Mouse (Mus musculus) forebrain, embryonic 11.5 days (tissue): ENCODE data around the gene Nsg2. TPM values are rescaled to one million over a fixed set of nuclear protein-coding genes. Genes with fewer than 3 reads are reported as not detected.
"Not testable (repeated sequence)": the region's sequence is repeated elsewhere in the genome, so short reads cannot be mapped to it uniquely, and the experiment has no call there.

Source experiments
- ATAC-seq: fragments of 200-750 bp; cut with Nextera tagmentation; replicated peaks from 2 replicates; pipeline ENCODE4 v1.8.0; 2017; ENCODE audit warnings: moderate TSS enrichment; ENCODE audit not compliant: low FRiP score
- DNase-seq: peaks from one replicate; pipeline ENCODE4 v3.0.0-alpha.2; 2017; ENCODE audit warnings: low spot score
- H3K27ac ChIP-seq: fragments of 300-500 bp; sonication (generic); 2 replicates; pipeline ENCODE4 v1.5.1; 2014; ENCODE audit warnings: low read depth, low read length
- H3K27me3 ChIP-seq: fragments of 300-500 bp; sonication (generic); 2 replicates; pipeline ENCODE4 v1.6.1; 2014; ENCODE audit warnings: mild to moderate bottlenecking, low read length, mixed read lengths; ENCODE audit not compliant: control insufficient read depth, insufficient read depth
- H3K36me3 ChIP-seq: fragments of 300-500 bp; sonication (generic); 2 replicates; pipeline ENCODE4 v1.6.1; 2014; ENCODE audit warnings: mild to moderate bottlenecking, low read length, moderate library complexity, mixed read lengths; ENCODE audit not compliant: control insufficient read depth, insufficient read depth
- H3K4me1 ChIP-seq: fragments of 300-500 bp; sonication (generic); replicated peaks from 2 replicates; pipeline ENCODE4 v1.6.1; 2014; ENCODE audit warnings: low read length, mixed read lengths; ENCODE audit not compliant: control insufficient read depth, insufficient read depth
- H3K4me2 ChIP-seq: fragments of 300-500 bp; sonication (generic); 2 replicates; pipeline ENCODE4 v1.6.1; 2014; ENCODE audit warnings: low read depth, mild to moderate bottlenecking, low read length, moderate library complexity, mixed read lengths; ENCODE audit not compliant: severe bottlenecking
- H3K4me3 ChIP-seq: fragments of 300-500 bp; sonication (generic); 2 replicates; pipeline ENCODE4 v1.5.1; 2014; ENCODE audit warnings: low read depth, low read length
- H3K9ac ChIP-seq: fragments of 300-500 bp; sonication (generic); 2 replicates; pipeline ENCODE4 v1.6.1; 2014; ENCODE audit warnings: low read length
- H3K9me3 ChIP-seq: fragments of 300-500 bp; sonication (generic); 2 replicates; pipeline ENCODE4 v1.6.1; 2016; ENCODE audit warnings: low read length, mixed read lengths; ENCODE audit not compliant: control insufficient read depth
- WGBS: fragments of 180-500 bp; shearing (Covaris S2); extraction: QIAGEN DNeasy Blood & Tissue Kit; methylation state at CpG from one replicate; pipeline ENCODE4 v1.1.7; 2014; 5-methylcytosine and 5-hydroxymethylcytosine counted together
- polyA plus RNA-seq: library from polyadenylated mRNA; unstranded; fragments of >200 nt; fragmentation: Nextera tagmentation; extraction: Ambion mirVana; gene quantifications from 2 replicates; pipeline ENCODE4 v1.2.1, GENCODE M21; 2014

The Nsg2 gene
- polyA plus RNA-seq, 1 experiment from 2014 or later = 24.9 TPM

GRCm38 (mm10) chr11:32008049-32008448 is 7.8 kb downstream of the Nsg2 start:
- 90% methylated on average over 3 of the region's 3 CpGs for WGBS
- not testable (repeated sequence) for H3K4me1 ChIP-seq, H3K4me2 ChIP-seq

GRCm38 (mm10) chr11:32008852-32009251 is 8.6 kb downstream of the Nsg2 start:
- H3K4me2 ChIP-seq = no peak overlapping the region
- no peak overlapping the region for H3K9ac ChIP-seq
- H3K4me3 ChIP-seq = no peak overlapping the region
- no peak overlapping the region for H3K27ac ChIP-seq
- peaks cover 2% of the 10 kb centered on the region; the same call in 1 of the 2 replicates for H3K36me3 ChIP-seq
- peaks cover 7% of the 10 kb centered on the region; the same call in 1 of the 2 replicates for H3K9me3 ChIP-seq
- WGBS = 78% methylated on average over 3 of the region's 3 CpGs
- DNase-seq = no peak
- H3K4me1 ChIP-seq = peaks cover 8% of the 10 kb centered on the region; the same call in 1 of the 2 replicates
- no peaks in the 10 kb centered on the region for H3K27me3 ChIP-seq
- ATAC-seq = no peak

More at GRCm38 (mm10) chr11:32008049-32008448, 7.8 kb downstream of the Nsg2 start:
- DNase-seq, H3K9me3 ChIP-seq, H3K9ac ChIP-seq, ATAC-seq, H3K36me3 ChIP-seq, H3K27me3 ChIP-seq, H3K27ac ChIP-seq, H3K4me3 ChIP-seq: not testable (repeated sequence)

GRCm38 (mm10) chr11:32009961-32010662 is 9.8 kb downstream of the Nsg2 start:
- Histone ChIP-seq H3K4me3 (no peak overlapping the region), H3K9ac (0 out of 2 replicates have a peak overlapping the region, but pooled peaks have one; percentile 8)
- 13% methylated on average over 13 of the region's 13 CpGs for WGBS

GRCm38 (mm10) chr11:32010663-32010970 is 10.4 kb downstream of the Nsg2 start:
- peak overlapping the region; percentile 59; the same call in 1 of the 2 replicates for H3K27ac ChIP-seq
- WGBS = 56% methylated on average over 5 of the region's 5 CpGs
- peaks cover 8% of the 10 kb centered on the region; the same call in 1 of the 2 replicates for H3K4me1 ChIP-seq
- H3K9ac ChIP-seq = no peak overlapping the region
- H3K36me3 ChIP-seq = peaks cover 2% of the 10 kb centered on the region; the same call in 1 of the 2 replicates
- H3K4me3 ChIP-seq = no peak overlapping the region
- ATAC-seq (peak; percentile 17; the same call in 1 of the 2 replicates), DNase-seq (no peak)
- H3K4me2 ChIP-seq = no peak overlapping the region
- H3K27me3 ChIP-seq = no peaks in the 10 kb centered on the region
- H3K9me3 ChIP-seq = peaks cover 7% of the 10 kb centered on the region; the same call in 1 of the 2 replicates

More at GRCm38 (mm10) chr11:32009961-32010662, 9.8 kb downstream of the Nsg2 start:
- H3K4me2 ChIP-seq = no peak overlapping the region
- H3K36me3 ChIP-seq = peaks cover 2% of the 10 kb centered on the region; the same call in 1 of the 2 replicates
- ATAC-seq (peak; percentile 88), DNase-seq (peak; percentile 69)
- H3K9me3 ChIP-seq = peaks cover 7% of the 10 kb centered on the region; the same call in 1 of the 2 replicates
- no peaks in the 10 kb centered on the region for H3K27me3 ChIP-seq
- H3K4me1 ChIP-seq = peaks cover 8% of the 10 kb centered on the region; the same call in 1 of the 2 replicates
- H3K27ac ChIP-seq = peak overlapping the region; percentile 59; the same call in 1 of the 2 replicates

GRCm38 (mm10) chr11:32011867-32012603 is 11.8 kb downstream of the Nsg2 start:
- DNase-seq (no peak), ATAC-seq (no peak)
- H3K27me3 ChIP-seq = no peaks in the 10 kb centered on the region
- no peak overlapping the region for H3K4me3 ChIP-seq
- WGBS = 81% methylated on average over 9 of the region's 9 CpGs
- peaks cover 8% of the 10 kb centered on the region; the same call in 1 of the 2 replicates for H3K4me1 ChIP-seq
- H3K27ac ChIP-seq = no peak overlapping the region
- H3K4me2 ChIP-seq = no peak overlapping the region
- H3K9ac ChIP-seq = no peak overlapping the region
- H3K9me3 ChIP-seq = peaks cover 4% of the 10 kb centered on the region; the same call in 1 of the 2 replicates
- H3K36me3 ChIP-seq = no peaks in the 10 kb centered on the region

GRCm38 (mm10) chr11:32013014-32013427 is 12.8 kb downstream of the Nsg2 start:
- Histone ChIP-seq H3K27ac (no peak overlapping the region), H3K9me3 (no peaks in the 10 kb centered on the region), H3K4me3 (no peak overlapping the region), H3K9ac (no peak overlapping the region), H3K36me3 (no peaks in the 10 kb centered on the region), H3K4me2 (no peak overlapping the region), H3K4me1 (peaks cover 10% of the 10 kb centered on the region; the same call in 1 of the 2 replicates), H3K27me3 (no peaks in the 10 kb centered on the region)
- DNase-seq (no peak), ATAC-seq (no peak)
- 85% methylated on average over 4 of the region's 4 CpGs for WGBS

GRCm38 (mm10) chr11:32013561-32013960 is 13.3 kb downstream of the Nsg2 start:
- H3K4me2 ChIP-seq = no peak overlapping the region
- no peak overlapping the region for H3K9ac ChIP-seq
- H3K27me3 ChIP-seq = no peaks in the 10 kb centered on the region
- no peaks in the 10 kb centered on the region for H3K9me3 ChIP-seq
- no peak overlapping the region for H3K4me3 ChIP-seq
- H3K36me3 ChIP-seq = no peaks in the 10 kb centered on the region
- H3K27ac ChIP-seq = no peak overlapping the region
- DNase-seq = no peak
- H3K4me1 ChIP-seq = peaks cover 15% of the 10 kb centered on the region
- WGBS = 87% methylated on average over 1 of the region's 1 CpGs
- no peak for ATAC-seq

GRCm38 (mm10) chr11:32018201-32018600 is 17.9 kb downstream of the Nsg2 start:
- H3K27ac ChIP-seq = peak overlapping the region; percentile 6; the same call in 1 of the 2 replicates
- peaks cover 18% of the 10 kb centered on the region for H3K4me1 ChIP-seq
- WGBS = 54% methylated on average over 4 of the region's 4 CpGs
- H3K4me2 ChIP-seq = 0 out of 2 replicates have a peak overlapping the region, but pooled peaks have one; percentile 15
- ATAC-seq (no peak), DNase-seq (no peak)
- H3K36me3 ChIP-seq = no peaks in the 10 kb centered on the region
- no peaks in the 10 kb centered on the region for H3K9me3 ChIP-seq
- H3K4me3 ChIP-seq = no peak overlapping the region
- H3K27me3 ChIP-seq = no peaks in the 10 kb centered on the region
- no peak overlapping the region for H3K9ac ChIP-seq
